Mouse (Mus musculus) midbrain, embryonic 14.5 days (tissue): ENCODE data around the gene Thap7. TPM values are rescaled to one million over a fixed set of nuclear protein-coding genes. Genes with fewer than 3 reads are reported as not detected.
A peak's percentile ranks its signal among the peaks of the same experiment; 100 is the strongest.
"Not testable (repeated sequence)": the region's sequence is repeated elsewhere in the genome, so short reads cannot be mapped to it uniquely, and the experiment has no call there.

ENCODE experiments used
- ATAC-seq: fragments of 200-750 bp; cut with Nextera tagmentation; 2 replicates; pipeline ENCODE4 v1.8.0; 2017; ENCODE audit warnings: moderate number of reproducible peaks, moderate library complexity; ENCODE audit not compliant: low FRiP score, low TSS enrichment
- DNase-seq: peaks from one replicate; pipeline ENCODE4 v3.0.0-alpha.2; 2015
- H3K27ac ChIP-seq: fragments of 300-500 bp; sonication (generic); replicated peaks from 2 replicates; pipeline ENCODE4 v1.5.1; 2014; ENCODE audit warnings: mild to moderate bottlenecking, low read depth, low read length, moderate library complexity
- H3K27me3 ChIP-seq: fragments of 300-500 bp; sonication (generic); 2 replicates; pipeline ENCODE4 v1.6.1; 2014; ENCODE audit warnings: low read length, control low read depth, mixed read lengths; ENCODE audit not compliant: control insufficient read depth, insufficient read depth
- H3K36me3 ChIP-seq: fragments of 300-500 bp; sonication (generic); 2 replicates; pipeline ENCODE4 v1.6.1; 2014; ENCODE audit warnings: low read length, control low read depth; ENCODE audit not compliant: control insufficient read depth, insufficient read depth
- H3K4me1 ChIP-seq: fragments of 300-500 bp; sonication (generic); 2 replicates; pipeline ENCODE4 v1.6.1; 2014; ENCODE audit warnings: mild to moderate bottlenecking, antibody characterized with exemption, low read length, control low read depth; ENCODE audit not compliant: control insufficient read depth, insufficient read depth
- H3K4me2 ChIP-seq: fragments of 300-500 bp; sonication (generic); 2 replicates; pipeline ENCODE4 v1.6.1; 2014; ENCODE audit warnings: mild to moderate bottlenecking, low read length, moderate library complexity
- H3K4me3 ChIP-seq: fragments of 300-500 bp; sonication (generic); replicated peaks from 2 replicates; pipeline ENCODE4 v1.5.1; 2014; ENCODE audit warnings: low read depth, low read length
- H3K9ac ChIP-seq: fragments of 300-500 bp; sonication (generic); replicated peaks from 2 replicates; pipeline ENCODE4 v1.6.1; 2014; ENCODE audit warnings: mild to moderate bottlenecking, low read length, moderate library complexity
- H3K9me3 ChIP-seq: fragments of 300-500 bp; sonication (generic); 2 replicates; pipeline ENCODE4 v1.6.1; 2016; ENCODE audit warnings: low read length, control low read depth, mixed read lengths; ENCODE audit not compliant: control insufficient read depth
- WGBS: fragments of 180-500 bp; shearing (Covaris S2); extraction: QIAGEN DNeasy Blood & Tissue Kit; methylation state at CpG from one replicate; pipeline ENCODE4 v1.1.7; 2014; 5-methylcytosine and 5-hydroxymethylcytosine counted together
- polyA plus RNA-seq: library from polyadenylated mRNA; unstranded; fragments of >200 nt; fragmentation: Nextera tagmentation; extraction: Ambion mirVana; gene quantifications from 2 replicates; pipeline ENCODE4 v1.2.1, GENCODE M21; 2014

The Thap7 gene
- polyA plus RNA-seq, 1 experiment from 2014 or later: 62.1 TPM

DNA sequence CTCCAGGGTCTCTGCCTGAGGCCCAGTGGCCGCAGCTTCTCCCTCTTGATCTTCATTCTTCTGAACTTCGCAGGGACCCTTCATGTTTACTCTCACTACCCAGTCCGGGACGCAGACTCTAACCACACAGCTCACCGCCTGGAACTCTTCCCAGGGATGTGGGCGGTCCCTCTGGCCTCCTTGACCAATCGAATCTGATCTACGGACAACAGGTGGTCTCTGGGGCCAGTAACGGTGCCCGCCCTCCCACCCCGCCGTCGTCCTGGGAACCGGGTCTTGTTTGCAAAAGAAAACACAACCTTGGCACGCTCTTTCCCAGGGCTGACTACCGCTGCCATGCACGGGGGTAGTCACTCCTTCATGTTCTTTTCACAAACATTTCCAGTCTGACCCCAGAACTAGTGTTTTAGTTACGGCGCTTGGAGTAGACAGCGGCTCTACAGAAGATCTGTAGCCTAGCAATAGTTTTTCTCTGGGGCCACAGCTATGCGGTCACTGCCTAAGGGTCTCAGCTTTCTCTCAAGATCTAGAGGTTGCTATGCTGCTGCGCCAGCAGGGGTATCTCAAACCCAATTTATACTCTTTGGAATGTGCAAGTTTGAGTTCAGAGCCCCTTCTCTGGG is 30.3 kb upstream of the Thap7 start, which contains the start of gene Lrrc74b:
Gene Lrrc74b, minus strand, starts transcription at position 120 of the 623 bp plus-strand sequence.
- no peaks in the 10 kb centered on the region for H3K9me3 ChIP-seq
- H3K4me1 ChIP-seq: peaks cover 24% of the 10 kb centered on the region
- DNase-seq: peak; percentile 75
- peak within 1 kb of the TSS; percentile 15; the same call in 1 of the 2 replicates for H3K4me3 ChIP-seq
- H3K36me3 ChIP-seq: no peaks in the 10 kb centered on the region
- H3K27me3 ChIP-seq: no peaks in the 10 kb centered on the region
- H3K27ac ChIP-seq: peak within 1 kb of the TSS; percentile 41; the same call in 1 of the 2 replicates
- under 1% methylated on average over 22 of the region's 22 CpGs for WGBS
- H3K4me2 ChIP-seq: peak within 1 kb of the TSS; percentile 47
- H3K9ac ChIP-seq: 0 out of 2 replicates have a peak within 1 kb of the TSS, but pooled peaks have one; percentile 12
- ATAC-seq: peak; percentile 66

DNA sequence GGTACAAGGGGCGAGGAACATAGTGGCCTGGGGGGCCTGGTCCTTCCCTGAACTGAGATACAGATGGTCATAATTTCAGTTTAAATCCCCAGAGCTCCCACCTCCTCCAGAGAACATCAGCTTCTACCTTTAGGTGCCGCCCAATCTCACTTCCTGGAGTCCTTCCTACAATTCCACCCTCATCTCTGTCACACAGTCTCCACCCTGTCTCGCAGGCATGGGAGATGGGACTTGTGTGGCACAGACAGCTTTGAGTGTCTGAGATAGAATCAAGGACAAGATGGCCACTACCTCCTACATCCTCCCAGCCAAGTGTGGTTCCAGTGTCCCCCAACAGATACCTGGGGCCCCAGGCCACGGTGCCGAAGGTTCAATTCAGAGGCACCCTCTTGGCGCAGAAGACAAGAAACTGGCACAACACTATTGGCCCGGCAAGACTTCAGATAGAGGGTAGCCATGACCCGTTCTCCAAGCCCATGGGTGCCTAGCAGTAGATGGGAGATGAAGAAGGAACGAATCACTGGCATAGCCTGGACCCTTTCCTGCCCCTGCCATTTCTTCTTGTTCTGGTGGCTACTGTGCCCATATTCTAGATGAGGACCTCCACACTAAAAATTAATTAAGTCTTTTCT is 28.6 kb upstream of the Thap7 start:
- WGBS: 67% methylated on average over 9 of the region's 9 CpGs
- H3K4me2 ChIP-seq: no peak overlapping the region; the same call in 1 of the 2 replicates
- no peak for ATAC-seq

DNA sequence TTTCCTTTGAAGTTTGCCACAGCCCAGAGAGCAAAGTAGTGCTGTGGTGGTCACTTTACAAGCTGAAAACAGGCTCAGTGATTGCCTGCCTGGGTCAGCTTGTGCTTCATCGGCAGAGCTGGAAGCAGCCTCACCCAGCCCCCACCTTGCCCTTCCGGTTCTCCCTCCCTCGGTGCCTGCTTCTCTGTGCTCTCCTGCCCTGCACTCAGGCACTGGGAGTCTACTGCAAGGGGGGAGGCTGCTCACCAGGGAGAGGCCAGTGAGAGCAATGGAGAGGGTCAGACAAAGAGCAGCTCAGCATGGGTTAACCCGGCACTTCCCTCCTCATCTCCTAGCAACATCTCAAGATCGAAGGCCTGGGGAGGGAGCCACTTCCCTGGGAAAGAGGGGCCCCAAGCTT is 27.9 kb upstream of the Thap7 start:
- Histone ChIP-seq H3K4me2 (peak overlapping the region; percentile 35), H3K4me1 (peaks cover 34% of the 10 kb centered on the region), H3K9ac (no peak overlapping the region; the same call in 1 of the 2 replicates)

More for the DNA sequence above, 28.6 kb upstream of the Thap7 start:
- H3K4me1 ChIP-seq: peaks cover 28% of the 10 kb centered on the region
- H3K9me3 ChIP-seq: no peaks in the 10 kb centered on the region
- H3K27me3 ChIP-seq: no peaks in the 10 kb centered on the region
- DNase-seq: no peak
- H3K4me3 ChIP-seq: no peak overlapping the region
- H3K9ac ChIP-seq: no peak overlapping the region
- H3K36me3 ChIP-seq: no peaks in the 10 kb centered on the region
- no peak overlapping the region for H3K27ac ChIP-seq

DNA sequence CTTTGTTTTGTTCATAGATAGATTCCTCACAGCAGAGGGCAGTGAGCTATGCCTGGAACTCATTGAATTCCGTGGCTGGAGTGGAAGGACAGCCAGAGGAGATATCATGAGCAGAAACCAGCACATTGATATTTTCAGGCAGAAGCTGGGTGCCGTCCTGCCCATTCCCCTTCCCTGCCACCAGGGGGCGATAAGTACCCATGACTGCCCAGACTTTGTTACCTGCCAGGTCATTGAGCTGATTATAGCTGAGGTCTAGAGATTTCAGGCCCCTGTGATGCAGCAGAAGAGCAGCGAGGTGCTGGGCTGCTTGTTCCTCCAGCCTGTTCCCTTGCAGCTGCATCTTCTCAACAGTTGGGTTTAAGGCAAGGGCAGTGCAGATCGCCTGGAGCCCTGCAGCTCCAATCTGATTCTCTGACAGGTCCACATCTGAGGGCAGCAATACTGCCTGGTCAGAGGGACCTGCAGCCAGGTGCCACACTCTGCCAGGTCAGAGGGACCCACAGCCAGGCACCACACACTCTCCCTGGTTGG is 27.1 kb upstream of the Thap7 start:
- no peaks in the 10 kb centered on the region for H3K9me3 ChIP-seq
- H3K4me2 ChIP-seq: peak overlapping the region; percentile 35
- no peak overlapping the region; the same call in 1 of the 2 replicates for H3K9ac ChIP-seq
- H3K36me3 ChIP-seq: no peaks in the 10 kb centered on the region
- no peak overlapping the region for H3K27ac ChIP-seq
- H3K4me1 ChIP-seq: peaks cover 34% of the 10 kb centered on the region
- H3K4me3 ChIP-seq: no peak overlapping the region
- 4% methylated on average over 5 of the region's 5 CpGs for WGBS
- ATAC-seq (no peak; the same call in 1 of the 2 replicates), DNase-seq (peak; percentile 85)
- H3K27me3 ChIP-seq: no peaks in the 10 kb centered on the region

More for the DNA sequence above, 27.9 kb upstream of the Thap7 start:
- Histone ChIP-seq H3K4me3 (no peak overlapping the region), H3K27ac (no peak overlapping the region), H3K36me3 (no peaks in the 10 kb centered on the region), H3K27me3 (no peaks in the 10 kb centered on the region), H3K9me3 (no peaks in the 10 kb centered on the region)
- ATAC-seq (peak; percentile 28; the same call in 1 of the 2 replicates), DNase-seq (peak; percentile 20)
- WGBS: 1% methylated on average over 5 of the region's 5 CpGs

DNA sequence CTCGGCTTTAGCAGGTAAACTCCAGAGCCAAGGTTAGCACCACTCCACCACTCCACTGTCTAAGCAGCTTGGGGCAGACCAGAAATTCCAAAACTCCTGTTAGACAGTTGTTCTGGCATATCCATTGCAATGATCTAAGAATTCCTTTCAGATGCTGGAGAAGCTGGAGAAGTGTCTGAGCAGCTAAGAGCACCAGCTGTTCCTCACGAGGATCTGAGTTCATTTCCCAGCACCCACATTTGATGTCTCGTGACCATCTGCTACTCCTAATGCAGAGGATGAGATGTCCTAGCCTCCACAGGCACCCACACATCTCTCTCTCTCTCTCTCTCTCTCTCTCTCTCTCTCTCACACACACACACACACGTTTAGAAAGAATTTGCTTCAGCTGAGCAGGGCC is 26.0 kb upstream of the Thap7 start:
- H3K4me2 ChIP-seq: no peak overlapping the region
- peaks cover 34% of the 10 kb centered on the region for H3K4me1 ChIP-seq
- DNase-seq (no peak), ATAC-seq (no peak)
- 64% methylated on average over 4 of the region's 4 CpGs for WGBS
- H3K27ac ChIP-seq: no peak overlapping the region
- no peaks in the 10 kb centered on the region for H3K36me3 ChIP-seq
- no peak overlapping the region for H3K9ac ChIP-seq
- no peaks in the 10 kb centered on the region for H3K27me3 ChIP-seq
- H3K4me3 ChIP-seq: no peak overlapping the region
- H3K9me3 ChIP-seq: no peaks in the 10 kb centered on the region

DNA sequence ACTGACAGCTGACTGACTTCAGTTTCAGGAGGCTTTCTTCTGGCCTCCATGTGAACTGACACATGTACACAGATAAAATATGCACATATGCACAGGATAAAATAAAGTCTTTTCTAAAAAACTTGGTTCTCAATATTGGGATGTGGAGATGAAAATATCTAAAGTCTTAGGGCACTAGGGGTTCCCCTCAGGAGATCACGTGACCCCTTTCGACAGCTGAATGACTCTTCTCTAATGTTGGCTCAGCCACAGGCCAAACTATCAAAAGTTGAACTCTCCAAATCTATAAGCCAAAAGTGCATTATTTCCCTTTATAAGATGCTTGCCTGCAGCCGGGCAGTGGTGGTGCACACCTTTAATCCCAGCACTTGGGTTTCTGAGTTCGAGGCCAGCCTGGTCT is 25.2 kb upstream of the Thap7 start:
- H3K4me3 ChIP-seq: no peak overlapping the region
- H3K27ac ChIP-seq: no peak overlapping the region
- no peak overlapping the region for H3K9ac ChIP-seq
- H3K27me3 ChIP-seq: no peaks in the 10 kb centered on the region
- DNase-seq (no peak), ATAC-seq (no peak)
- H3K4me2 ChIP-seq: no peak overlapping the region
- H3K9me3 ChIP-seq: no peaks in the 10 kb centered on the region
- H3K4me1 ChIP-seq: peaks cover 27% of the 10 kb centered on the region
- WGBS: 87% methylated on average over 4 of the region's 4 CpGs
- no peaks in the 10 kb centered on the region for H3K36me3 ChIP-seq

DNA sequence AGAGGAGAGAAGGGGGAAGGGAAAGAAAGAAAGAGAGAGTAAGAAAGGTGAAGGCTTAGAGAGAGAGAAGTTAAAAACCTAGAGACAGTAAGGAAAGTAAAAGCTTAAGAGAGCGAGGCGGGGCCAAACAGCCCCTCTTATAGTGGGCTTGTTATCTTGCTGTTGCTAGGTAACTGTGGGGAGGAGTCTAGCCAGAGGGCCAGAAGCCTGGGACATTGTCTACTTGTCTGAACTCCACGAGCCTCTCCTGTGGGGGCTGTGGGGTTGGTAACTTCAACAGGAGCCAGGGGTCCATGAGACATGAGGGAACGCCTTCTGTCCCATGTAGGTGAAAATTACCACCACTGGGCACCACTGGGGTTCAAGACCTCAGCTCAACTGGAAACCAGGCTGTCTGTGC is 23.8 kb upstream of the Thap7 start:
- not testable (repeated sequence) for H3K9me3 ChIP-seq, H3K4me2 ChIP-seq, H3K9ac ChIP-seq, H3K27me3 ChIP-seq, H3K4me3 ChIP-seq, ATAC-seq, H3K36me3 ChIP-seq
- DNase-seq: peak; percentile 40
- WGBS: 9% methylated on average over 4 of the region's 4 CpGs
- Histone ChIP-seq H3K4me1 (peaks cover 23% of the 10 kb centered on the region), H3K27ac (peak overlapping the region; percentile 20; the same call in 1 of the 2 replicates)

DNA sequence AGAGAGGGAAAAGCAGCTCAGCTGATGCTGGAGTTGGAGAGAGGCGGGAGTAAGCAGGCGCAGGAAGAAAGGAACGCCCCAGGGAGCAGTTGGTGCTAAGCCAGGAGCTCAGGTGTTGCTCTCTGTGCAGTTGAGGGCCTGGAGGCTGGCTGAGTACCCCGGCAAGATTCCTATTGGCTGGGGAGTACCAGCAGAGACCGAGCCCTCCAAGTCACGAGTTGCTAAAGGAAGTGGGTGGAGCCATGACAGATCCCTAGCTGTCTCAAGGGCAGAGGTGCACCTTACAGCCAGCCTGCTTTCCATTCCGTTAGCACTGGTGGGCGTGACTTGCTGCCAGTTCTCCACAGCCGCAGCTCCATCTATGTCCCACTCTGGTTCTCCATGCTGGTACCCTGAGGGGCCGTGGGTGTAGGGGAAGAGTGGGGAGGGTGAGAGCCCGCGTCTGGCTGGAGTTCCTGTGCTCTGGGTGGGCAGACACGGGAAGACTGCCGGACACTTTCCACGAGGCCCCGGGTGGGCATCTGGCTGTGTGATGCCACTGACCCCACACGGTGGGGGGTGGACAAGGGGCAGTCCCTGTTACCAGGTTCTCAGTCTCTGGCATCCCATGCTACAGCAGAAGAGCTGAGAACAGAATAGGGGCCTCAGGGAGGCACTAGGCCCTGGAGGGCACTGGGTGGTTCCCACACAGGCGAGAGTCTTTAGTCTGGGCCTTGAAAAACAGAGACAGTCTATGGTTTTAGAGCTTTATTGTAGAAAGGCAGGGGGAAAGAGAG is 23.2 kb upstream of the Thap7 start:
- ATAC-seq (peak; percentile 50), DNase-seq (peak; percentile 64)
- peak overlapping the region; percentile 20; the same call in 1 of the 2 replicates for H3K27ac ChIP-seq
- WGBS: 4% methylated on average over 18 of the region's 18 CpGs
- no peak overlapping the region; the same call in 1 of the 2 replicates for H3K9ac ChIP-seq
- peaks cover 21% of the 10 kb centered on the region for H3K4me1 ChIP-seq
- H3K36me3 ChIP-seq: no peaks in the 10 kb centered on the region
- no peaks in the 10 kb centered on the region for H3K27me3 ChIP-seq
- H3K4me3 ChIP-seq: no peak overlapping the region
- peak overlapping the region; percentile 41 for H3K4me2 ChIP-seq
- no peaks in the 10 kb centered on the region for H3K9me3 ChIP-seq
